Mouse (Mus musculus) MEL-GATA-1-ER (cell line): ENCODE measurements around the gene Mgrn1.

Source experiments
- DNase-seq: peaks from one replicate; pipeline ENCODE4 v3.0.0-alpha.2; 2012; ENCODE audit warnings: low read depth; ENCODE audit errors: extremely low read depth

The Mgrn1 gene

DNA sequence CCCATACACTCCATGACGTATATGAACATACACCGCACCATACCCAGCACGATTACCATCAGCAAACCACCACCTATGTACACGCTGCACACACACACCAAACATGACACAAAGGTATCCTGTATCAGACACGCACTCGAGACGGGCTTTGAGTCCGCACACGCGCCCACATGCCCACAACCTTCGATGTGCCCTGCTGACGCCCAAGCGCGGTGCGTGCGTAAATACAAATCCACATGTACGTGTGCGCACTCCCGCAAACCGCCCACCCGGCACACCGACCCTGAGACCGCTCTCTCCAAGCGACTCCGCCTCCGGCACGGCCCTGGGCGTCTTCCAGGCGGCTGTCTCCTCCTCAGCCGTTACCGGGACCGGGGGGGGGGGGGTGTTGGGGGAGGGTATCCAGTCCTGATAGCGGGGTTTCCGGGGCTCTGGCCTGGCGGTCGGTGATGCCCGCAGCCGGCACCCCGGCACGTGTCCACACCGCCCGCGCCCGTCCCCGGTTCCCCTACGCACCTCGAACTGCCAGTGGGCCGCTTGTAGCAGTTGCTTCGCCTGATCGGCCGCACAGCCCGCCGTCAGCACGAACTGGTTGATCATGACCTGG lies 6.8 kb upstream of the Mgrn1 start:
- DNase-seq: no peak

DNA sequence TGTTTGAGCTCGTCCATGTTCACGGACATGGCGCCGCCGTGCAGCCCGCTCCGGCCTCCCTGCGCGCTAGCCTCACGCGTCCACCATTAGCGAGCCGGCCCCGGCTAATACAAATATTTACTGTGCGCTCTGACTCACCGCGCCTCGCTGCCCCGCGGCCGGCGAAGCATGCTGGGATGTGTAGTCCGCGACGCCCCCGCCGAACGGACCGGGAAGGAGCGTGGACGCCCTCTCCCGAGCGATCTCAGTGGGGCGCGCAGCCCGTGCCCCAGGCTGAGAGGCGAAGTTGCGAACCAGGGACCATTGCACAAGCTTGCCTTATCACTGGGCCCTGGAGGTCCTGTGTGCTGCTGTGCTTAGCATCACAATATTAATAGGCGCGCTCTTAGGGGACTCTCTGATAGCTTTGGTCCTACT lies 6.3 kb upstream of the Mgrn1 start:
- no peak for DNase-seq

DNA sequence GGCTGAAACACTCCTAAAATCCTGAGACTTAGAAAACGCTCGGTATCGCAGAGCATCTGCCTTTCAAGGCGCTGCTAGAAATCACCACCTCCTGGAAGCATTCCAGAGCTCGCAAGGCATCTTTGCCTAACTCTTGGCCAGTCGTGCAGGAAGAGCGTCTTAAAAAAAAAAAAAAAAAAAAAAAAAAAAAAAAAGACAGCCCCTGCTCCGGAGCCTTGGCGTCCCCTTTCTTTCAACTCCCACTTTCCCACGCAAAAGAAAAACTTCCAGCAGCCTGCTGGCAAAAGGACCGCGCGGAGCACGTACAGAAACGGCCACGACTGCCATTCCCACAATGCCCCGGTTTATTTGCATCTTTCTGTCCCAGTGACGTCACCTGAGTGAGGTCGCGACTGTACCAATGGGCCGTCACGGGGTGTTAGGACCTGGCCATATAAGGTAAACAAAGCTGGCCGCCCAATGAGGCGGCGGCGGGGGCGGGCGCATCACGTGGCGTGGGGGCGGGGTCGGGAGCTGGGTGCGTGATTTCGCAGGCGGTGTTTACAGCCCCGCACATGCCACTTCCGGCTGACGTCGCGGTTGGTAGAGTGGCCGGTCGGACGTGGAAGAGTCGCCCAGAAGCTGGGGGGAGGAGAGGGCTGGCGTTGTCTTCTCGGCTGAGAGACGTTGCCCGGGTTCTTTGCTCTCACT lies 5.8 kb upstream of the Mgrn1 start, which contains the start of gene Ubald1:
Ubald1 (minus strand) TSS at position 180 of the 690 bp plus-strand sequence.
- DNase-seq: peak; percentile 95

DNA sequence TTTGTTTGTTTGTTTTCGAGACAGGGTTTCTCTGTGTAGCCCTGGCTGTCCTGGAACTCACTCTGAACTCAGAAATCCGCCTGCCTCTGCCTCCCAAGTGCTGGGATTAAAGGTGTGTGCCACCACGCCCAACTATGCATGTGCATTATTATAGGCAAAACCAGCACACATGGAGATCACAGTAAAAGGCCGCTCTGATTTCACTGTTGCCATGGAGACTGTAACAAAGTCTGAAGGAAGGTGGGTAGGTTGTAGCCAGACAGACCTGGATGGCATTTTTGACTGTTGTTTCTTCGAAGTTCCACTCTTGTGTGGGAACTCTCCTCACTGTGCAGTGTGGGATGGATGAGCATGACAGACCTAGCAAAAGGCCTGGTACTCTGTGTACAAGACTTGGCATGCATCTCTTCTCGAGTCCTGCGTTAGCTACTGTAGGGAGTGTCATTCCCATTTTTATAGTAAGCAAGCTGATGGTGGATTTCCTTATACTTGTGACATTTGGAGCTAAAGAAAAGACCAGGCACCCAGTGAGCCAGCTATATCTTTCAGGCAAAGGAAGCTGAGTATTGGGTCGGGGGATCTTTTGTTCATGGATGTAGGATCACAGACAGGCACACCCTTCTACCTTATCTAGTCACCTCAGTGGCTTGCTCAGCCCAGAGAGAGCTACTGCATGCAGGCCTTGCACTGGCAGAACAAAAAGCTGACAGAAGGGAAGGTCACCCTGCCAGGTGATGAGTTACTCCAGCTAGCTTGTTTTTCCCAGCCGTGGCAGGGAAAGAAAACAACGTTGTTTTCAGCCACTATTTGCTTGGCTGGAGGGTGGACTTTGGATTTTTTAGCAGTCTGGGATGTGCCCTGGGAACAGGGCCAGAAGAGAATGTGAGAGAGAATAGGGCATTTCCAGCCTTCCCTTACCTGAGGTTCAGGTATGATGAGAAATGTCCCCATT lies 4.4 kb upstream of the Mgrn1 start:
- no peak for DNase-seq

DNA sequence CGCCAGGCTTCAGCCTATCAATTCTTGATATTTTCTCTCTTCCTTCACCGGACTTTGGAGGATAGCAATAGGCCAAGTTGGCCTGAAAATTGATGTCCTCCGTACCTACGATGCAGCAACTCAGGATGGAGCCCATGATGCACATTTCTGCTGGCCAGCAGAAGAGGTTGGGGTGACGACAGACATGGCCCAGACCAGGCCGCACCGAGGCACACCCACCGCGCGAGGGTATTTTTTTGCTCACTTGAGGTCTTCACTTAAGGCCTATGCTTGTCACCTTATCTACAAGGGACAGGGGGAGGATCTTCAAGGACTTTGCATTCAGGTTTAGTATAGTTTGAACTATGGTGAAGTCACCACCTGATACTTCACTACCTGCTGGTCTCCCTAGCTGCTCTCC lies 1.1 kb upstream of the Mgrn1 start:
- no peak for DNase-seq

DNA sequence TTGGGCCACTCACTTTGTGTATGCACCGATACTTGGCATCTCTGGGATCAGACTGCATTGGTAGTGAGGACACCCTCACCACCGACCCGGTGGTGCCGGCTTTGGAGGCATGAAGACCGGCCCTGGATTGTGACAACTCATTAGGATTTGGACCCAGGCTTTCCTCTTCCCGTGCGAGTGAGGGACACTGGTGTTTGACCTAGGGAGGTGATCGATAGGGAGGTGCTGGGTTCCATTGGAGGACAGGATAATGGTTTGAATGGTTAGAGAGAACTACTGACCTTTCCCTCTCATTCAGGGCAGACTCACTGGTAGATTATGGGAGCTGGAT lies 606 bp downstream of the Mgrn1 start:
- DNase-seq: no peak

DNA sequence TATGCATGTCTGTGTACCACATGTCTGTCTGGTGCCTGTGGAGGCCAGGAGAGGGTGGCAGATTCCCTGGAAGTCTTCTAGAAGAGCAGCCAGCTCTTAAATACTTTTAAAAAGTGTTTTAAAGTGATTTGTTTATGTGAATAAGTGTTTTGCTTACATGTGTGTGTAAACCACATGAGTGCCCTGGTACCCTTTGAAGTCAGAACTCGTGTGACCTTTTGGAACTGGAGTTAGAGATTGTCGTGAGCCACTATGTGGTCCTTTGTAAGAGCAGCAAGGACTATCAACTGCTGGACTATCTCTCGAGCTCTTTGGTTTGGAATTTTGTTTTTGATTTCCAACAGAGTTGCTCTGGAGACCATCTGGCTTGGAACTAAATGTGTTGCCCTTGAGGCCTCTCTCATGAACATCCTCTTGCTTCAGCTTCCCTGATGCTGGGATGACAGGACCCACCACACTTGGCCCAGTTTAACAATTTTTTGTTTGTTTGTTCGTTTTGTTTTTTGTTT lies 4.2 kb downstream of the Mgrn1 start:
- no peak for DNase-seq

DNA sequence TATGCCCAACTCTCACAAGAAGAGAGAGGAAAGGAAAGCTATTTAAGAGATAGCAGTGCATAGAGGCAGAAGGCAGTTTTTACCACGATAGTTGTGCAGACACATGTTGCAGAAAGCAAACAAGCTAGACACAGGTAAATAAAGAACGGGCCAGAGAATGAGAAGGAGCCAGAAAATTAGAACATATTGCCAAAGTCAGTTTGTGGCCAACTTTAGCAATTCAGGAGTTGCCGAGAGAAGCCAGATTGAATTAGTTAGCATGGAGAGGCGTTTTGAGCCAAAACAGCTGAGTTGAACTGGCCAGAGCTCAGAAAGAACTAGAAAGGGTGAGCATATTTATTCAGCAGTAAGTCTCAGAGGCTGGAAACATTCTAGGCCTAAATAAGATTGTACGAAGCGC lies 6.1 kb downstream of the Mgrn1 start:
- DNase-seq: no peak

DNA sequence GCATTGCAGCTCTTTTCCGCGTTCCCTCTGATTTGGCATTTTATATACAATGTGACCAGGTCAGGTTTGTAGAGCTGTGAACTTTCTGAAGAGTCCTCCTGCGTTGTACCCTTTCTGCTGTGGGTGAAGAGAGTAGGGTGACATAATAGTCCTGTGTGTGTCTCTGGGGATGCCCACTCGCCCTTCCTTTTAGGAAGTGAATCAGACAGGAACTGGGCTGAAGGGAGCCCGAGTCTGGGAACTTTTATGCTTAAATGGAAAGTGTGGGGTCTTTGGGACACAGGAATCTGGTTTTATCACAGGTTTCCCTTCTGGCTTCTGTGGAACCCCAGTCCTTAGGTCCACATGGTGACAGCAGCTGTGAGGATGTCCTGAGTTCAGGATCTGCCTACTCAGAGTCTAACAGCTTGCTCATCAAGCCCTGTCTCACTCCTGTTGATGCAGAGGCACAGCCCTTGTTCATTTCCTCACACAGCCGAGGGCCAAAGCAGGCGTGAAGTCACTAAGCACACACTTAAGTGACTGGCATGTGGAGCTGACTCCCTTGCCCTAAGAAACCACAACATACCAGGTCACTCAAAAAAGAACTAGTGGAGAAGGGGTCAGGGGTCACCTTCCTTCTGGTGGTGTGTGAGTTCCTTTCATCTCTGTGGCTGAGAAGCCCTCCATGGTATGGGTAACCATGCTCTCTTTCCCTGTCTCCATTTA lies 8.3 kb downstream of the Mgrn1 start:
- no peak for DNase-seq

DNA sequence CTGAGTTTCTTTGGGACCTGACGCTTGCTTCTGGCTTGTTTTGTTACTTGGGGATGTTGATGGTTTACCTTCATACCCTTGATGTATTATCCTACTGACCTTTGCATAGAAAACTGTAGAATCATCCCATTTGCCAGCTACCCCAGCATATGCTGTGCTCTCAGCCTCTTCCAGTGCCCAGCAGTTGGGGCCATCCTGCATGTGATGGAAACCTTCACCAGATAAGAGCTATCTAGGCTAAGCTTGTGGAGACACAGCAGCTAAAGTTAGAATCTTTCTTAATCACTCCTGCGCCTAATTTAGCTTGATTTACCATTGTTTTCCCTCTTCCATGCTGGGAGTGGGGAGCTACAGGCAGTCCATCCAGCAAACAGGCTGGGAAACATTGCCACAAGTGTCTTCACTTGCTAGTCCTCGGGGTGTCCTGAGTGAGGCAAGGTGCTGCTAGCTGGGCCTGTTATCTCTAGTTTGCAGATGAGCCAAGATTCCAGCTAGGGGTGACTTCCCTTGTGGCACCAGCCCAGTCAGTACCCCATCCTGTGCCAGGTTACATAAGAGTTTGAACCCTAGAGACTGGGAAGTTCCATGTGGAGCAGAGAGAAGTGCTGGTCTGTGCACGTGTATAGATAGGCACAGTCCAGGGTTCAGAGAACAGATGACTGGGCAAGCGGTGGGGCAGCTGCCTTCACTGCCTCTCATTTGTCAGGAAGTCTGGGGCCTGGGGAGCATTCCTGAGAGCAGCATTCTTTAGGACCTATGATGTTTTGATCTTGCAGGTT lies 10.4 kb downstream of the Mgrn1 start:
- DNase-seq: peak; percentile 50

DNA sequence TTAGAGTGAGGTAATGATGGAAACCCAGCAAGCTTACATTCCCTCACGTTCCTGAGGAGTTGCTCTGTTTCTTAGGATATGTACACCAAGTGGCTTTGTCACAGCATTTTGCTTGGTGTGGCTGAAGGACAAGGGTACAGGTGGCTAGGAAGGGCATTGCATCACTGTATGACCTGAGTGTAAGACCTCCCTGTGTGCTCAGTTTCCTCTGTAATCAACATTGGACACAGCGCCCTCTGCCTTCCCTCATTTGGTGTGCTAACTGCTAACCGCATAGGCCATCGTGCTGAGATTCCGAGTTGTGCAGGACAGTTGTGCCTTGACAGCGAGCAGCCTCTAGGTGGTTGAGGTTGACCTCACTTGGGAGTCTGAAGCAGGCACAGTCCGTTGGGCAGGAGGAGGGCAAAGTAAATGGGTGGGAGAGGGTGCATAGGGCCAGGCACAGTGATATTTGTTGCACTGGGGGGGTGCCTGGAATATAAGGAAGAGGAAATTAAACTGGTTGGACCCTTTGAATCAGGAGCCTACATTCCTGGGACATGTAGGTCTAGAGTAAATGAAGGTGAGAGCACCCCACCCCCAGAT lies 11.2 kb downstream of the Mgrn1 start:
- DNase-seq: no peak

DNA sequence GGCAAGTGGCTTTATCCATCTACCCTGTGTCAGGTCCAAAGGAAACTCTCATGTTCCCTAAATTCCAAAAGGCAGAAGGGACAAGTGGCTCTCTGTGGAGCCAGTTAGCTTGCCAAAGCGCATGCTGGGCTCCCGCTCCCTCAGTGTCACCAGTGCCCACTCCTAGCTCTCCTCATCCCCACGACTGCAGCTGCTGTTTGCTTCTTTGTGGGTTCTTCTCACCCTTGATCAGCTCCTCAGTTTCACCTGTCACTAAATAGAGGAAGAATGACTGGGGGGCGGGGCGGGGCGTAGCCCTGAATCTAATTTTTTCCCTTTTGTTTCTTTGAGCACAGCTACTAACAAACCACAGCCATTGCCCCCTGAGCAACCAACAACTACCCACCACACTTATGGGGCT lies 12.8 kb downstream of the Mgrn1 start:
- no peak for DNase-seq

DNA sequence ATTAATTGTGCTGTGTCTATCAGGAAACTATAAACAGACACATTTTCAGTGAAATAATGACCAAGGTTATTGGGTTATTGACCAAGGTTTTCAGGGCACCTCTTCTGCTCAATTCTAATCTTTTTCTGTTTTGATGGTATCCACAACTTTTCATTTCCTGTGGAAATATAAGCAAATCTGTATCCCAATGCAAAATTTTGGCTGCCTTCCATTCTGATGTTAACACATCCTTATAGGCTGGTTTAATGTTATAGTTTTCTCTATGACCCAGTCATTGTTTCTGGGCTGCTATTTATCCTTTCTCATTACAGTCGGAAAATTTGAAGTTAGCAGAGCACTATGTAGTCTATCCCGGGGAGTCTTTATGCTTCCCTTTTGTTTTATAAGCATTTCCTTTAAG lies 13.7 kb downstream of the Mgrn1 start:
- DNase-seq: no peak

DNA sequence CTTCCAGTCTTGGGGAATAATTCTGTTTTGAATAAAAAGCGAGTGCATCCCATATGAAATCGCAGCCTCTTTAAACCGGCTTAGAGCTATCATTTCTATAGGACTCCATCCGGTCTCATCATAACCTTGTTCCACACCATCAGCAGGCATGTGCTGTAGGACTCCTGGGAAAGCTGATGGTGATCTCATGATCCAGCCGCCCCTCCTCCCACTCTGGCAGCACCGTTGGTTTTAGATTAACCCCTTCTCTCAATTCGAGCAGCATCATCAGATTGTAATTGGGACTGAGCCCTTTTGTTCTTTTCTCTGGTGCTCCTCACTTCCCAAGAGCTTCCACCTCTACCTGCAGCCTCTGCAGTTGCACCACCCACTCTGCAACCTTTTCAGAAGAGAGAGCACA lies 15.1 kb downstream of the Mgrn1 start:
- no peak for DNase-seq

DNA sequence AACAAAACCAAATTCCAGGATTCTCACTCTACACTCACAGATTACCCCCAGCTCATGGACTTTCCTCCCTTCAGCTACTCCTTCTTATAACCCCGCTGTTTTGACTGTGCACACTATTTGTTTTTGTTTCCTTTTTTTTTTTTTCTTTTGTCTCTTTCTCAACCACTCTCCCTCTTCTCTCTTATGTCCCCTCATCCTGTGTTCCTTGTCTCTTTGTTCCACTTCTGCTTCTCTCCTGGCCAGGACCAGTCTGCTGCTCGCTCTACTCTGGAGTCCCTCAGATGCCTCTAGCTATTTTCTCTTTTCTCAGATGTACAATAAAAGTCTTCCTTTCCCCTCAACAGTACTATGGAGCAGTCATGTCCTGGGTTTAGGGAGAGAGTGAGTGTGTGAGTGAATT lies 16.3 kb downstream of the Mgrn1 start:
- no peak for DNase-seq

DNA sequence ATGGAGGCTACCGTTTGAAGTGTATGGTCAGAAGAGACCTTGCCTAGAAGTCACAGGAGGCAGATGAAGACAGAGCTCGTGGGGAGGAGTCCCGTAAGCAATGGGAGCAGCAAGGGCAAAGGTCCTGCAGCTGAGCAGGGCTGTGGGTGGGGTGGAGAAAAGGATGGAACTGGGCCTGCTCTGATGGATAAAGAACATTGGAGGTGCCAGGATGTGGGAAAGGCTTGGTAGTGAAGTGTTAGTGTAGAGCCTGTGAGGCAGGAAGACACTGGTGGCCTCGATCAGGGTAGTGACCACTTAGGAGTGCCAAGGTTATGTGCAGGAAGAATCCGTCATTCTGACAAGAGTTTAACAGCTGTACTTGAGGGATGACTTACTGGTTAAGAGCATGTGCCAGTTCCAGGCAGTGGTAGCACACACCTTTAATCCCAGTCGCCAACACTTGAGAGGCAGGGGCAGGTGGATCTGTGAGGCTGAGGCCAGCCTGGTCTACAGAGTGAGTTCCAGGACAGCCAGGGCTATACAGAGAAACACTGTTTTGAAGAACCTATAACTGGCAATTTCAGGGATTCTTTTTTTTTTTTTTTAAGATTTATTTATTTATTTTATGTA lies 17.5 kb downstream of the Mgrn1 start:
- no peak for DNase-seq

DNA sequence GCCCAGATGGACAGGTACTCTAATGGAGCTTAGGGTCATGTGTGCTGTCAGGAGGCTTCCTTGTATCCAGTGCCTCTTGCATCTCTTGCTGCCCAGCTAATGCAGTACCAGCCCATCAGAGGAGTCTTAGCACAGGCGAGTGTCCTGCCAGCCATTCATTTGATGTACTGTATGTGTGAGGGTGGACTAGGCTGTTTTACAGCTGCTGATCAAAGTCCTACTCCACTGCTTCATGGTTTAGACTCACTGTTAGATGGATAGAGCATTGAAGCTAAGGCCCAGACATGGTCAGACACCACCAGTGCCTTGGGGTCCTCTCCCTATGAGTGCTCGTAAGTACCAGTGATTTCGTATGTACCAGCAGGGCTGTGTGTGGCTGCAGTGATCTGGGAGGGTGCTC lies 18.8 kb downstream of the Mgrn1 start:
- no peak for DNase-seq

DNA sequence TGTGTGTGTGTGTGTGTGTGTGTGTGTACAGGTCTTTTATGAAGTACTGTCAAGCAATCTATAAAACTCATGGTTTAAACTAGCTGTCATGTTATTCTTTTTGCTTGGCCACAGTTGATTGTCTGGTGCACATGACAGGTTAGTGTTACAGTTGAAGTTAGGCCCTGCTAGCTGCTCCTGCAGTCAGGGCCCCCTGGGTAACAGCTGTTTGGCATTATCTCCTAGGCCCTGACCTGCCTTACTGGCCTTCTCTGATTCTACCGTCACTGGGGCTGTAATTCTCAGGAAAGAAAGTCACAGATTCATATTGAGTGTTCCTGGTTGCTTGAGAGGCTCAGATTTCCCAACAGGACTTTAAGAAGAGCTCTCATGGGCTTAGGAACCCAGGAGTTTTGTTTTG lies 19.5 kb downstream of the Mgrn1 start:
- no peak for DNase-seq

DNA sequence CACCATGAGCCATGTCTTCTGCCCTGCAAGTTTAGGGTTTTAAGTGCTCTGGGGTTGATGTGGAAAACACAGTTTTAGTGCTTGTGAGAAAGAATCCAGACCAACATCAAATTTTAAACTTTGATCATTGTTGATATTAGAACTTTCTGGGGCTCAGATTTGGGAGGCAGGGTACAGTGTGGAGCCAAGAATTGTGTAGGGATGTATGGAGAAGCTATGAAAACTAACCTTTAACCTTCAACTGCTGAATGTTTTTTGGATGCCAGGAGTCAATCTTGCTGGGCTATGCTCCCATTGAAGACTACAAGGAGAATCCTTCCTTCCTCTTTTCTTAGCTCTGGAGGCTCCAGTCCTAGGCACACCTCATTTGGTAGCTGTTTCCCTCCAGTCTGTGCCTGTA lies 20.5 kb downstream of the Mgrn1 start:
- no peak for DNase-seq

DNA sequence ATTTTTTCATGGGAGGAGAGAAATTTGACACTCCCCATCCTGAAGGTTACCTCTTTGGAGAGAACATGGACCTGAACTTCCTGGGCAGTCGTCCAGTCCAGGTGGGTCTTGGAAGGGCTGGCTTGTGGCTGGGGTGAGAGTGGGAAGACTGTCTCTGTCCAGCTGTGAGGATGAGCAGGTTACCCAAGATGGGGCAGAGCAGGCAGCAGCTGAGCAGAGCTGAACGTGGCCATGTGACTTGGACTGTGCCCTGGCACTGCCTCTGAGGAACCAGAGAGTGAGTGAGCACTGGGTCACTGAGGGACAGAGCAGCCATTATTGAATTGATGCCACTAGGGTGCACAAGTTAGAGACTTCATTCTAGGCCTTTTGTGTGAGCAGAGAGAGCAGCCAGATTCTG lies 21.3 kb downstream of the Mgrn1 start:
- no peak for DNase-seq
